Mouse (Mus musculus): ENCODE measurements around the gene Plekhg5.
"Not testable (repeated sequence)": the region's sequence is repeated elsewhere in the genome, so short reads cannot be mapped to it uniquely, and the experiment has no call there.

The Plekhg5 gene

DNA sequence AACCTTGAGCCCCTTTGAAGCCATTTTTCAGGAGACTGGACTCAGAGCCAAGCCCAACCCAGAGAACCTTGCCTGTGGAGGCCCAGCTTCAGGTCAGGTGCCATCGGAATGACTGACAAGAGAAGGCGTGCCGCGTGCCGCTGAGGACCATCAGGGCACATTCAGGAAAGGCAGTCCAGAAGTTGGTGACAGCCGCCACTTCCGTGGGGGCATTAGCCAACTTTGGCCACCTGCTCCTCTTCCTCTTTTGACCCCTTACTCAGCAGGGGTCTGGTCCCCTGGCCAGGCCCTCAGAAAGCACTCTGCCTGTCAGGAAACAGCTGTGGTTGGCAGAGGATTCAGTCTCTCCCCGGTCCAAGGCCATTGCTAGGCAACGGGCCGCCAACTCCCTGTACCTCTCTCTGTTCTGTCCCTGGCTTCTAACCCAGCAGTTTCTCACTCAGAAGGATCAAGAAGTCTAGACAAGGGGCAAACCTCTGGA, at the start of gene Plekhg5:
Gene Plekhg5, plus strand, starts transcription at position 378 of the 481 bp plus-strand sequence.
- DNase-seq (ENCODE audit: low spot score): peak; percentile 60

DNA sequence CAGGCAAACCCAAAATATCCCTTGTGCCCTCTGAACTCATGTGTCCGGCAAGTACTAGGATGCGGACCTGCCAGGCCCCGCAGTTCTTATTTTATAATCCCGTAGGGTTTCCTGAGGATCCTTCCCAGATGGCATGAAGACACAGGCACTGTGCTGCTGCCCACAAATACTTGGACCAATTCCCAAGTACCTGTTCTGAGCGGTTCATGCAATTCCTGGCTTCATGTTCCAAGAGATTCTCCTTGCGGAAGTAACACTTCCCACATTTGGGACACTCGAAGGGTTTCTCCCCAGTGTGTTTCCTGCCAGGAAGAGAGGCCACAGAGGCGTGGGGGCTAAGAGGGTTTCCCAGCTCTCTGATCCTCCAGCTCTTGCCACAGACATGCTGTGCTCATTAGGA, 49.8 kb upstream of the Plekhg5 start:
- no peak for DNase-seq (ENCODE audit: low spot score)

DNA sequence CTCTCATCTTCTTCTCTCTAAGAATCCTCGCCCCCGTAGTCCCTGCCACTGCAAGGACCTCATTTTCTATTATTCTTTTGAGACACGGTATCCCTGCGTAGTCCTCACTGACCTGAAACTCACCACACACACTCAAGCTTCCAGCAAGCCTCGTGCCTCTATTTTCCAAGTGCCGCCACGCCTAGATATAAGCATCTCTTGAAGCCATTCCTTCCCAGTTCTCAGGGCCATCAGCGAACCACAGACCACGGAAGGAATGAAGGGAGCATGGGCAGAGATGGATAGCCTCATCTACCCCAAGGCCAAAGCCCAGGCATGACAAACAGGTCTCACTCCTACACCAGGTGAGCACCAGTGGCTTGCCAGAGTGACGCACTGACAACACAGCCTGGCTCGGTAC, 47.8 kb upstream of the Plekhg5 start:
- DNase-seq (ENCODE audit: low spot score): no peak

DNA sequence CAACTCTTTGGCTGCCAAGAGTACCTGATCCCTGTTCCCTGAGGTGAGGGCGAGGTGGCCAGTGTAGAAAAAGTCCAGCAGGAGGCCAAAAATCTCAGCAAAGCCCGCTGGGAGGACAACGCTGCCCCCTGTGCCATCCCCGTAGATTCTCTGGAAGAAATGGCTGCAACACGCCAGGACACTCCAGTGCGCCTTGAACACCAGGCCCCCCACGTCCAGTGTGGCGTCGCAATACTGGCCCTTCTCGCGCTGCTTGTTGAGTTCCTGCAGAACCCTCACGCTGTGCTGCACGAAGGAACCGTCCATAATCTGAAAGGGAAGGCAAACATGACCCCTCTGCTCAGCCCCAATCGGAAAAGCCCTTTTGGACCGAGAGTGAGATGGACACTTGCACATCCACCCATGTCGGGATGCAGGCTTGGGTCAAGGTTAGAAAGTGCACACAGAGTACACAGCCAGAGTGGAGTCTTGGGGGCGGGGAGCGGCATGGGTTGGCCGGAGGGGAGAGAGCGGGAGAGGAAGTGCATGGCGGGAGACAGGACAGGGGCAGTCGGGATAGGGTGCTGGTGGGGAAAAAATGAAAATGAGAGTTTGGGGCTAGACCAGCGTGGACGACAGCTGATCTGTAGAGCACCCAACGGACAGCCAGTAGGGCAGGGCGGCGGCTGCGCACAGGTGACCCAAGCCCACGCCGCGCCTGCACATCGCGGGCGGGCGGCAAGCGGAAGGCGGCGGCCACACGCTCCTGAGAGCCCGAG, 45.4 kb upstream of the Plekhg5 start:
- DNase-seq (ENCODE audit: low spot score): no peak

DNA sequence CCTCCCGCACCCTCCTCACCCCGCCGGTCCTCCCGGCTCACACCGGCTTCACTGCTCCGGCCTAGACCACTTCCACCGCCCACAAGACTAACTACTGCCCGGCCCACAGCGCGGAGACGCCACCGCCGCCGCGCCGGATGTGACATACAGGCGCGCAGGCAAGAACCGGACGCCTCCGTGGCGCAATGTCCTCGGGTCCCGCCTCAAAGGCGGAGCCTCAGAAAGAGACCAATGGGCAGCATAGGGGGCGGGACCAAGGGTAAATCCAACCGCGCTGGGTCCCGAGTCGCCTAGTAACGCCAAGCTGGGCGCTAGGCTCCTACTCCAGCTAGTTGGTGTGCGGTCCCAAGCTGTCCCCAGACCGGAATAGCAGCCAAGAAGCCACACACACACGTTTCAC, 44.8 kb upstream of the Plekhg5 start, which contains the start of gene Zbtb48:
Gene Zbtb48, minus strand, starts transcription at position 148 of the 400 bp plus-strand sequence.
- peak; percentile 93 for DNase-seq (ENCODE audit: low spot score)

DNA sequence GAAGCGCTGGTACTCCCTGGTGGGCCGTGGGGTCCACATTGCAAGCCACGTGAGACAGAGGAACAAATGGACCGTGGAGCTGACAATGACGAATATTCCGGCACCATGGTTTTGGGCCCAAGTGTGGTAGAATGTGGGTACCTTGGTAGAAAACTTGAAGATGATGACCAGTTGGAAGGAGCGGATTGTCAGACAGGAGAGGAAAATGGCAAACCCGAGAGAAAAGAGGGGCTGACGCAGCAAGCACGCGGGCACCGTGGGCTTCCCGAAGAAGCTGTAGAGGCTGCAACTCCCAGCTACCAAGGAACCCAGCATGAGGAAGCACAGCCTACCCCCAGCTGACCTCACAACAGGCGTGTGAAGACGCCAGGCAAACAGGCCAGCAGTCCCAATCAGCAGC, 43.8 kb upstream of the Plekhg5 start:
- no peak for DNase-seq (ENCODE audit: low spot score)

DNA sequence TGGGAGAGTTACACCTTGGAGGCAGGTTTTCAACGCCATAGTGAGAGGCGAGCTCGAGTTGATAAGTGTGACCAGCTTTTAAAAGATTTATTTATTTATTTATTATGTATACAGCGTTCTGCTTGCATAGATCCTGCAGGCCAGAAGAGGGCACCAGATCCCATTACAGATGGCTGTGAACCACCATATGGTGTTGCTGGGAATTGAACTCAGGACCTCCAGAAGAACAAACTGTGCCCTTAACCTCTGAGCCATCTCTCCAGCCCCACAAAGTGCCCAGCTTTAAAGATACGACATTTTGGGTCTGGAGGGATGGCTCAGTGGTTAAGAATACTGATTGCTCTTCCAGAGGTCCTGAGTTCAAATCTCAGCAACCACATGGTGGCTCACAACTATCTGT, 43.2 kb upstream of the Plekhg5 start:
- DNase-seq (ENCODE audit: low spot score): no peak

DNA sequence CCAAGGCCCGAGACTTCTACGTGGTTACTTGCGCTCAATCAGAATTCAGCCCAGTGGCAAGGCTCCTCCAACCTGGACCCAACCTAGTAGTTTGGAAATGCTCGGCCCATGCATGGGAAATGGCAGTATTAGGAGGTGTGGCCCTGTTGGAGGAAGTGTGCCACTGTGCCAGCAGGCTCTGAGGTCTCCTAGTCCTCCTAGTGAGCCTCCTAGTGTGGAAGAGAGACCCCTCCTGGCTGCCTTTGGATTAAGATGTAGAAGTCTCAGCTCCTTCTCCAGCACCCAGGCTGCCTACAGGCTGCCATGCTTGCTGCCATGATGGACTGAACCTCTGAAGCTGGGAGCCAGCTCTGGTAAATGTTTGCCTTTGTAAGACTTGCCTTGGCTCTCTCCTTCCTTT, 42.3 kb upstream of the Plekhg5 start:
- DNase-seq (ENCODE audit: low spot score): no peak

DNA sequence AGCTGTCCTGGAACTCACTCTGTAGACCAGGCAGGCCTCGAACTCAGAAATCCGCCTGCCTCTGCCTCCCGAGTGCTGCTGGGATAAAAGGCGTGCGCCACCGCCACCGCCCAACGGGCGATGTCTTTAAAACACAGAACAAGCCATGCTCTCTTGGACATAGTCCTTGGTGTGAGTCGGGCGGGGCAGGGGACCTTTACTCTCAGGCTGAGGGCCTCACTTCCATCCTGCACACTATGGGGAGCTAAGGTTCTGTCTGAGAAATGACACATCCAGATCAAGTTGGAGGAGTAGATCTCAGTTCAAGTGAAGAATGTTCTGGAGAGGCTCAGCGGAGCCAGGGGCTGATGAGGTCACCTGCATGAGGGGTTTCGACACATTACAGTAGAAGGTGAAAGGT, 39.4 kb upstream of the Plekhg5 start:
- no peak for DNase-seq (ENCODE audit: low spot score)

DNA sequence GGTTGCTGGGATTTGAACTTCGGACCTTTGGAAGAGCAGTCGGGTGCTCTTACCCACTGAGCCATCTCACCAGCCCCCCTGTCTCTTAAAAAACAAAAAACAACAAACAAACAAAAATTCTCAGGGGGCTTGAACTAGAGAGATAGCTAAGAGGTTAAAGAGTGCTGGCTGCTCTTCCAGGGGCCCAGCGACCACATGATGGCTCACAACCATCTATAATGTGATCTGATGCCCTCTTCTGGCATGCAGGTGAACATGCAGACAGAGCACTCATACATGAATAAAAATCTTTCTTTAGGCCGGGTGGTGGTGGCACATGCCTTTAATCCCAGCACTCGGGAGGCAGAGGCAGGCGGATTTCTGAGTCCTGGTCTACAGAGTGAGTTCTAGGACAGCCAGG, 35.8 kb upstream of the Plekhg5 start:
- DNase-seq (ENCODE audit: low spot score): not testable (repeated sequence)

DNA sequence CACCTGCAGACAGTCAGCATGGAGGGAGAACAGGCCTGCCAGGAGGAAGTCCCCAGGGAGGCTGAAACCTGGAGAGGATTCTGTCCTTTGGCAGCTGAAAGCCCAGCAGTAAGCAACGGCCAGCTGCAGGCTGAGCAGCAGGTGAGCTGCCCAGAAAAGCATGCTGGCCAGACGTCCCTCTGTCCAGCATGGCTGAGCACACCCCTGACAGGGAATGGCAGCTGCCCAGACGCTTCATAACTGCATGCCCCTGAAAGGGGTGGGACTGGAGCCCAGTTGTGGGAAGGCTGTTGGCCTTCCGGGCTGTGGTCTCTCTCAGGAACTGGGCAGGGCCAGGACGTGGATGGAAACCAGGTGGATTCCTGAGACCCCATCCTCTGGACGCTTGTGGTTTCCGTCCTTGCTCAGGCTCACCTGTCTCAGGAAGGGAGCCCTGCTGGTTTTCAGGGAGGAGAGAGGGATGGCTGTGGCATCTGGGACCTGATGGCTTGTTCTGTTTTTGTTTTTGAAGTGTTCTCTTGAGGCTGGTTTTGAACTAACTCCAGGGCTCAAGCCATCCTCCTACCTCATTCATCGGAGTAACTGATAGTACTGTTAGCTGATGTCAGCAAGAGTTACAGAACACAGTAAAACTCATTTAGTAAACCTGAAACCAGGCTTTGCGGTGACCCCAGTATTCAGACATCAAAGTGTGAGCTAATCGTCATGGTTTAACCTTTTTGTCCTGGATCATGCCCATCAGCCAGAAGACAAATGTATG, 33.9 kb upstream of the Plekhg5 start, which contains the start of gene Tas1r1:
Gene Tas1r1, minus strand, starts transcription at position 344 of the 760 bp plus-strand sequence.
- no peak for DNase-seq (ENCODE audit: low spot score)

DNA sequence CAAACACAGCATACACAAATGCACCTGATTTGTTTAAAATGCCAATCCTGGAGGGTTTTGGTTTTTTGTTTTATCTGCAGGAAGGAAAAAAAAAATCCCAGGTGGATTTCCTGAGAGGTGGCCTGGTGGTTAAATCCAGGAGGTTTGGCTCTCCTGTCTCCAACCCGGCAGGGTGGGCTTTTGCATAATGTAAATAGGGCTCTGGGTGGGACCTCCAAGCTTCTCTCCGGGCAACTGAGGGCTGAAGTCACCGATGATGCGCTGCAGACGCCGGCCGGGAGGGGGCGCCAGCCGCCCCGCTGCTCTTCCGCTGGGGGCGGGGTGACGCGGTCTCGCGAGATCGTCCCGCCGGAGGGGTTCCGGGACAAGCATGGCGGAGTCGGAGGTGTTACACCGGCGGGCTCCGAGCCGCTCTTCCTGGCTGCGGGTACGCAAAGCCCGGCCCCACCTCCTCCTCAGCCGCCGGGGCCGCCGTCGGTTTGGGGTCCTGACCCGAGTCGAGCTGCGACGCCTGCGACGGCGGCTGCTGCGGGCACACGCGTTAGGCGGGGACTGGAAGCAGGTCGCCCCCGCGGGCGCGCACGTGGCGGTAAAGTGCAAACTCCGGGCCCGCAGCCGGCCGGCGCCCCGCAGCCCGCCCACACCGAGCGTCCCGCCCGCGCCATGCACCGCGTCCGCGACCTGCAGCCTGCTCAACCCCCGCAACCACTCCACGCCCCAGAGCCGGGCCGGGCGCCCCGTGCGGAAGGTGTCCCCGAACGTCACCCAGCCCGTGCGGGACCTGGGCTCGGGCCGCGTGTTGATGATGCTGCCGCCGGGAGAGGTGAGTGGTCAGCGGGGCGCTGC, 33.1 kb upstream of the Plekhg5 start, which contains the start of gene Nol9:
Gene Nol9, plus strand, starts transcription at position 337 of the 846 bp plus-strand sequence.
- DNase-seq (ENCODE audit: low spot score): peak; percentile 82

DNA sequence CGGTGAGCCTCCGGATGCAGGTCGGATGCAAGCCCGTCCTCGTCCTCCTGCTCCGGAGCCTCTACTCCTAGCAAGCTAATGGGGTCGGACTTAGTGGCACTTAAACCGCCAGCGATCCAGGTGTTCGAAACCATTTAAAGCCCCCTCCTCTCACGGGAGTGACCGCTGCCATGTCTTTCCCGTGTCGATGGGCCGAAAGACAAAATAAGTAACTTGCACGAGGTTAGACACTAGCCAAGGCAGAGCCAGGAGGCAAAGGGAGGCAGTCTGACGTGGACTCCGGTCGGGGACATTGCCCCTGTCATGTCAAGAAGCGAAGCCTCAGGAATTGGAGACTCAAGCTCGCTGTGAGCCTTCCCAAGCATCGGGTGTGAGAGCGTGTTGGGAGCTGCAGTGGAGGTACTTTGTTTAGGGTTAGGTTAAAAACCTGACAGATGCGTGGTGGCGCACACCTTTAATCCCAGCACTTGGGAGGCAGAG, 32.4 kb upstream of the Plekhg5 start:
- no peak for DNase-seq (ENCODE audit: low spot score)

DNA sequence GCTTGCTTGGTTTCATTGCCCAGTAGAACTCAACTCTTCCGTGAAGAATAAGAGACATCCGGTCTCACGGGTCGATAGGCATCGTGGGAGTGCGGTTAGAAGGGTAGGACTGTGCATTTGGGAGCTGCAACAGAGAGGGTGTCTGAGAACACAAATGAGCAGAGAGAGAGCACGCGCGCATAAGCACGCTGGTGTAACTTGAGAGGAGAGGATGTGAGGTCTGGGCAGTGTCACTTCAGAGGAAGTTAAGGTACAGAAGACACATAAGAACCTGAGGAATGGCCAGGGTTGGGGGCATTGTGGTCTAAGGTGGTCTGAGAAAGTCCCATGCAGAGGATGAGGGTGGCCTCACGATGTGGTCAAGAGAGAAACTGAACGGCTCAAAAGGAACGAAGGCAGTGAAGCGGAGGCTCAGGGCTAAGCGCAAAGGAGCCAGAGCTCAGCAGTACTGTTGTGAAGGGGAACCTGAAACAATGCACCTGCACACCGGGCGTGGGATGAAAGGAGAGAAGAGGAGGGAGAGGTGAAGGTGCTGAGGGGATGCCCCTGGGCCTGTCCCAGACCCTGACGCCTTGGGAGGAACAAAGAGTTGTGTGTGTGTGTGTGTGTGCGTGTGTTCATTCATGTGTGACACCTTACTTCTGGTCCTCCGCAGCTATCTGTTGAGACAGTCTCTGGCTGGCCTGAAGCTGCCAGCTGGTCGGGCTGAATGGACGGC, 30.2 kb upstream of the Plekhg5 start:
- DNase-seq (ENCODE audit: low spot score): no peak

DNA sequence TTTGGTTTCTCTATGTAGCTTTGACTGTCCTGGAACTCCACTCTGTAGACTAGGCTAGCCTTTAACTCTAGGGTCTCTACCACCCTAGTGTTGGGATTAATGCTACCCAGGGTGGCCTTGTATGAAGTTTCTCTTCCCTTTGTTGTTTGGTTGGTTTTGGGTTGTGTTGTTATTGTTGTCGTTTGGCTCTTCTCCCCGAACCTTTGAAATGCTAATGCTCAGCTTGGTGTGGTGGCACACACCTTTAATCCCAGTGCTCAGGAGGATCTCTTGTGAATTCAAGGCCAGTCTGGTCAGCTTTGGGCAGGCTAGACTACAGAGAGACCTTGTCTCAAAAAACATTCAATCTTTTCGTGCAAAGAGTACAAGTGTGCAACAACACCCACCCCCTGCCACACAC, 29.1 kb upstream of the Plekhg5 start:
- no peak for DNase-seq (ENCODE audit: low spot score)

DNA sequence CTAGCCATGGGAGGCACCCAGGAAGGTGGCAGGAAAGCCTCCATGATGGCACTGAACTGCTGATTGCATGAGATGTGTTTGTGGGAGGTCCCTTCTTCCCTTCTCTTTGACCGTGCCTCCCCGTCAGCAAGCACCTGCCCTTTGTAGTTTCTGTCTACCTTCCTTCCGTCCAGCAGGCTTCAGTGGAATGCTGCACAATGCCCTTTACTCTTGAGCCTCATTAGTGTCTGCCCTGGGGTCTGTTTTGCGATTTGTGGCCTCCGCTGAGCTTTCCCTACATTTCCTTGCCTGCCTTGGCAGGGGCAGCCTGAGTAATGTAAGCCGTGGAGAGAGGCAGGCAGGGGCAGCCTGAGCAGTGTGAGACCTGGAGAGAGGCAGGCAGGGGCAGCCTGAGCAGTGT, 27.7 kb upstream of the Plekhg5 start:
- no peak for DNase-seq (ENCODE audit: low spot score)

DNA sequence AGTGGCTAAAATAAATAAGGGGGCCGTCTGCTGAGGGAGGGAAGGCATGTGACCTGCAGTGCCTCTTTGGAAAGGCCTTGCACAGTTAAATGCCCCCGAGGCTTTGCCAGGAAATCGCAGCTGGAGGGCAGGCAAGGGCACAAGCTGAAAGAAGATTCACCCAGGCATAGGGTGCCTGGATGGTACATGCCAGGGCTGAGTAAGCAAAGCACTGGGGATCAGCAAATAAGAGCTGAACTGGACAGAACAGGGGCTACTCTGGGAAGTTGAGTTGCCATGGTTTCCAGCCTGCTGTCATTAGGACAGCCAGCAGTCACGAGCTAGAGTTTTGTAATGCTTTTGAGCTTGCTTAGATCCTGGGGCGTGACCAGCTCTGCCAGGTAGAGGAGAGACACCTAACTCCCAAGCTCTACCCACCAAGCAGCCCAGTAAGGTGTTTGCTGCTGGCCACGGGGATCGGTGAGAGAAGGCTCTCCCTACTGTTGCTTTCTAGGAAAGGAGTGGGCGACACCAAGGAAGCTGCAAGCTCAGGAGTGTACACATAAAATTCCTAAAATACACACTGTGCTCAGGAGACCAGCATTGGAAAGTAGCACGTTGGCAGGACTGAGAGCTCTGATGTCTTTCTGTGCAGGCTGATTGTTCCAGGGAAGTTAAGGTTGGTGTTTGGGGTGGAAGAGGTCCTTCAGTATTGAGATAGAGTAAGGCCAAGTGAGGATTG, 9.7 kb upstream of the Plekhg5 start:
- DNase-seq (ENCODE audit: low spot score): no peak

DNA sequence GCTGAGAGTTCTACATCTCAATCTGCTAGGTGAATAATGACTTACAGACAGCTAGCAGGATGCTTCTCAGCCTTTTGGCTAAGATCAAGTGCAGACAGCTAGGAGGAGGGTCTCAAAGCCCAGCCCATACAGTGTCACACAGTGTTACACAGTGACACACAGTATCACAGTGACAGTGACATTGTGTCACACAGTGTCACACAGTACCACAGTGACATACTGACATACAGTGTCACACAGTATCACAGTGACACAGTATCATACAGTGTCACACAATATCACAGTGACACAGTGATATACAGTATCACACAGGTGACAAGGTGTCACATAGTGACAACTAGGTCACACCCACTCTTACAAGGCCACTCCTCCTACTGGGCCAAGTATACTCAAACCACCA, 5.0 kb upstream of the Plekhg5 start:
- DNase-seq (ENCODE audit: low spot score): no peak

DNA sequence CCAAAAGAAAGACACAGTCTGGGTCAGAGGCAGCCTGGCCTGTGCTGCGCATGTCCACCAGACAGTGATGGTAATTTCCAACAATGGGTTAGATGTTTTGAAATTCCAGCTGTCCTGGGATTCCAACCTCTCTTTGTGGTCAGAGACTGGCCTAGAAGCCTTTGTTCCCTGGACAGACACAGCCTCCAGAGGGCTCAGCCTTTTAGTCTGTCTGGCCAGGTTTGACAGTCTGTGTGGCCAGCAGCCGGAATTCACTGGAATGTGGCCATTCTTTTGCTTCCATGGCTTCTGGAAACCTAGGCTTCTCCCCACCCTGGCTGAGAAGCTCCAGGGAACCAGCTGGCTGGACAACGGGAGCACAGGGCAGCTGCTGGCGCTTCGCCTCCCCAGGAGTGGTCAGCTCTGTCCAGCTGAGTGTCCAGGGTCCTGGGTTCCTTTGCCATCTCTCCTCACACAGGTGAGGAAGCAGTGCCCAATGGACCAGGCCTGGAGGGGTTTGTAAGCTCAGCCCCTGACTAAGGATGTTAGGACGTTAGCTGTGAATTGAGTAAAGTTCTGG, 4.1 kb upstream of the Plekhg5 start:
- no peak for DNase-seq (ENCODE audit: low spot score)

DNA sequence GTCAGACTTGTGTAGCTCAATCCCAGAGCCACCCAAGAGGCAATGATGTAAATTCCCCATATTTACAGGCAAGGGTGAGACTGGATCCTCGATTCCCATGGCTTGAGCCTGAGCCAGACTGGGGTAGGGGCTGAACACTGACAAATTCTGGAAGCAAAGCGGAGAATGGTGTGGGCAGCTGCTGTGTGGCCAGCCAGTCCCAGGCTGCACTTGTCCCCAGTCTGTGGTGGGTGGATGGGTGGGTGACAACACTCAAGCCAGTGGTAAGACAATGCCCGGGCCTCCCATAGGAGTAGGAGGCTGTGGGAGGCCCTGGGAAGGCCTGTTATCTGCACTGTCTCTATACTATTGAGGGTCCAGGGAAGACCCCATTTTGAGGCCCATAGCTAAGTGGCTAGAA, 3.1 kb upstream of the Plekhg5 start:
- no peak for DNase-seq (ENCODE audit: low spot score)
